15 mouse cellular contexts compared by ENCODE assay signal in genomic region chr7:92820941-92821465, GRCm38 (mm10). TPM values are rescaled to one million over a fixed set of nuclear protein-coding genes. Genes with fewer than 3 reads are reported as not detected.
DNase-seq lines count a peak whose midpoint lies in the region; TF ChIP-seq lines count a peak whose summit lies in the region.
"Had no signal": no experiment of that assay in that cellular context is flagged by ENCODE, and none has a peak within 500 bp of the region (broad histone marks: within the 10 kb centered on the region; RNA-seq: fewer than 3 reads in every experiment).

No protein-coding gene starts in this region.

- WGBS in spleen, adult 2 months: 74% methylated on average over 7 of the region's 7 CpGs

- no peak for TF ChIP-seq CTCF in gastrocnemius, adult 2 months (IDR thresholded peaks at IDR 0.05)
- no peak for TF ChIP-seq CTCF in spleen, adult 2 months (IDR thresholded peaks at IDR 0.05; ENCODE audit: extremely low read depth, insufficient read depth, insufficient read length, insufficient replicate concordance)
- no peak for TF ChIP-seq CTCF in embryonic fibroblast, embryonic 13.5 days (IDR thresholded peaks at IDR 0.05; ENCODE audit: borderline replicate concordance, insufficient read depth, low read length)

- no peaks in the 10 kb centered on the region for H3K27me3 ChIP-seq in spleen, adult 2 months (ENCODE audit: control insufficient read depth, insufficient read depth, low read length)
- H3K27me3 ChIP-seq: liver, embryonic 13.5 days; Patski had no signal

- peaks cover 19% of the 10 kb centered on the region for H3K4me1 ChIP-seq in spleen, adult 2 months (ENCODE audit: control insufficient read depth, insufficient read depth, insufficient read length)
- H3K4me1 ChIP-seq in embryonic fibroblast, embryonic 13.5 days (ENCODE audit: control insufficient read depth, insufficient read depth, low read length): peaks cover 9% of the 10 kb centered on the region
- H3K4me1 ChIP-seq: liver, embryonic 13.5 days had no signal

- peaks cover 3% of the 10 kb centered on the region; the same call in 1 of the 2 replicates for H3K36me3 ChIP-seq in spleen, adult 2 months (ENCODE audit: control insufficient read depth, insufficient read depth, low read length)
- H3K36me3 ChIP-seq: forebrain, embryonic 10.5 days; liver, embryonic 13.5 days had no signal

- peak overlapping the region; percentile 56 for H3K27ac ChIP-seq in gastrocnemius, adult 2 months
- H3K27ac ChIP-seq in spleen, adult 2 months (ENCODE audit: insufficient read depth, low read length): peak overlapping the region; percentile 74
- peak overlapping the region; percentile 77 for H3K27ac ChIP-seq in embryonic fibroblast, embryonic 13.5 days (ENCODE audit: insufficient read depth, low read length)
- H3K27ac ChIP-seq: forebrain, embryonic 10.5 days; heart, adult 2 months; liver, embryonic 13.5 days had no signal

- TF ChIP-seq POLR2A in spleen, adult 2 months (IDR thresholded peaks at IDR 0.05; ENCODE audit: low read depth, low read length): no peak
- TF ChIP-seq POLR2A in embryonic fibroblast, embryonic 13.5 days (IDR thresholded peaks at IDR 0.05; ENCODE audit: low read depth, low read length): no peak

- H3K4me3 ChIP-seq in gastrocnemius, adult 2 months: peak overlapping the region; percentile 11; the same call in 1 of the 2 replicates
- peak overlapping the region; percentile 46 for H3K4me3 ChIP-seq in spleen, adult 2 months (ENCODE audit: extremely low read depth, insufficient read depth, insufficient read length)
- H3K4me3 ChIP-seq in embryonic fibroblast, embryonic 13.5 days (ENCODE audit: insufficient read depth, low read length): no peak overlapping the region
- H3K4me3 ChIP-seq: forebrain, embryonic 10.5 days; heart, adult 2 months; liver, embryonic 13.5 days; megakaryocyte, embryonic 14.5 days had no signal

- peak; percentile 42 for DNase-seq in gastrocnemius, adult 2 months
- no peak for DNase-seq in gastrocnemius, postnatal 10 days
- DNase-seq in spleen, adult 2 months (ENCODE audit: low read depth in 1 of 2, low spot score in 2 of 2): no peak
- DNase-seq in spleen, adult 12 weeks (ENCODE audit: low spot score): no peak
- DNase-seq in embryo, embryonic 10 days (ENCODE audit: low spot score): no peak
- DNase-seq in thymus, adult 18-20 months: no peak
- DNase-seq: adrenal gland, postnatal 25 days; heart, adult 2 months; heart, postnatal 10 days; kidney, postnatal 14 days; liver, embryonic 13.5 days had no signal

- intact Hi-C loops in gastrocnemius, adult 2 months (cut with DNase I): no loop called here

RNA-seq across cellular contexts. Expression of gene Ddias, which starts 53.0 kb away (rescaled TPM):
- total RNA-seq in gastrocnemius, adult 2 months (2021): under 1 TPM in 1 of 2 experiments, not detected in 1; 0.06 TPM
- 1 to 10 TPM in 1 of 2 experiments, under 1 TPM in 1; 0.82 to 1.4 TPM for total RNA-seq in gastrocnemius, postnatal 10 days (2021)
- 0.09 and 0.28 TPM in 2 replicates for polyA plus RNA-seq in spleen, adult 2 months (2012; rRNA removed)
- 26.8 and 31.0 TPM in 2 replicates for polyA plus RNA-seq in embryonic fibroblast, embryonic 13.5 days (2011; ENCODE audit: insufficient read length, low read depth, missing spikeins)

RNA-seq across cellular contexts. Expression of gene Prcp, which starts 53.3 kb away (rescaled TPM):
- total RNA-seq in gastrocnemius, adult 2 months (2021): 1 to 10 TPM; 2.9 to 3.5 TPM
- 10 to 100 TPM; 22.4 to 30.9 TPM for total RNA-seq in gastrocnemius, postnatal 10 days (2021)
- 26.8 and 30.3 TPM in 2 replicates for polyA plus RNA-seq in spleen, adult 2 months (2012; rRNA removed)
- 73.0 and 77.9 TPM in 2 replicates for polyA plus RNA-seq in embryonic fibroblast, embryonic 13.5 days (2011; ENCODE audit: insufficient read length, low read depth, missing spikeins)

Comparison
In these comparisons a context has a peak if more than half of its experiments do, and no peak if none do; other contexts are left out.
1. RNA of gene Prcp, which starts 53.3 kb away (total RNA-seq): 22.4 to 30.9 TPM in gastrocnemius, postnatal 10 days; 2.9 to 3.5 TPM in gastrocnemius, adult 2 months; every median in the first group is over 4 times any median in the second.
2. Peak in every context shown above with its lines, with median percentiles within 50 percentile points of each other: H3K27ac ChIP-seq.